Mouse (Mus musculus) ES-E14 (cell line): ENCODE measurements around the gene Arl6ip4. TPM values are rescaled to one million over a fixed set of nuclear protein-coding genes. Genes with fewer than 3 reads are reported as not detected.

Experiments
- DNase-seq: peaks from one replicate; pipeline ENCODE4 v3.0.0-alpha.2; 2013; ENCODE audit warnings: low read depth, low spot score
- H3K27ac ChIP-seq: 2 replicates; pipeline ENCODE4 v1.5.1; 2012; ENCODE audit warnings: low read depth, mild to moderate bottlenecking, low read length, moderate library complexity, mixed read lengths; ENCODE audit not compliant: poor library complexity, insufficient read depth, severe bottlenecking
- H3K36me3 ChIP-seq: 2 replicates; pipeline ENCODE4 v1.6.1; 2012; ENCODE audit warnings: mild to moderate bottlenecking, low read length, moderate library complexity, mixed read lengths; ENCODE audit not compliant: control insufficient read depth, poor library complexity, insufficient read depth, severe bottlenecking
- H3K4me1 ChIP-seq, 2 experiments: fragments of 150-350 bp in 1 of 2; sonication (generic) in 1 of 2; 2 replicates each; pipeline ENCODE4 v1.6.1; 2012; ENCODE audit warnings: low read length in 2 of 2, mild to moderate bottlenecking in 1 of 2, mixed read lengths in 1 of 2; ENCODE audit not compliant: control insufficient read depth in 2 of 2, insufficient read depth in 2 of 2, poor library complexity in 1 of 2
- H3K4me3 ChIP-seq, 2 experiments: fragments of 150-350 bp in 1 of 2; sonication (generic) in 1 of 2; 2 replicates each; pipeline ENCODE4 v1.5.1; 2012; ENCODE audit warnings: low read length in 2 of 2, low read depth in 1 of 2, mild to moderate bottlenecking in 1 of 2, mixed read lengths in 1 of 2; ENCODE audit not compliant: insufficient read depth in 1 of 2, poor library complexity in 1 of 2, severe bottlenecking in 1 of 2
- H3K9ac ChIP-seq: 2 replicates; pipeline ENCODE4 v1.6.1; 2012; ENCODE audit warnings: low read depth, mild to moderate bottlenecking, low read length, mixed read lengths; ENCODE audit not compliant: poor library complexity, insufficient read depth, severe bottlenecking
- H3K9me3 ChIP-seq: fragments of 150-350 bp; sonication (generic); 2 replicates; pipeline ENCODE4 v1.6.1; 2012; ENCODE audit warnings: low read depth, mild to moderate bottlenecking, low read length; ENCODE audit not compliant: control insufficient read depth, insufficient read depth
- CHD2 ChIP-seq: IDR thresholded peaks from 2 replicates; pipeline ENCODE4 v1.6.1; 2014; ENCODE audit warnings: mild to moderate bottlenecking, low read depth, low read length, inconsistent platforms
- HCFC1 ChIP-seq: IDR thresholded peaks from 2 replicates; pipeline ENCODE4 v1.6.1; 2012; ENCODE audit warnings: low read length, inconsistent platforms, borderline replicate concordance; ENCODE audit not compliant: insufficient read depth
- MAFK ChIP-seq: IDR thresholded peaks from 2 replicates; pipeline ENCODE4 v1.6.1; 2014; ENCODE audit warnings: mild to moderate bottlenecking, low read depth, low read length, inconsistent platforms; ENCODE audit not compliant: insufficient read depth
- ZC3H11A ChIP-seq: IDR thresholded peaks from 2 replicates; pipeline ENCODE4 v1.6.1; 2012; ENCODE audit warnings: low read depth, mild to moderate bottlenecking, inconsistent platforms, low read length, borderline replicate concordance
- ZNF384 ChIP-seq: IDR thresholded peaks from 2 replicates; pipeline ENCODE4 v1.6.1; 2012; ENCODE audit warnings: low read depth, low read length, inconsistent platforms
- in situ Hi-C, 2 experiments: fragments of 600-800 bp; cut with MboI; formaldehyde crosslinking; loops; one replicate each; pipeline ENCODE4 v1.15.1; 2025; ENCODE audit warnings: low sequenced_read_pairs in 2 of 2, inconsistent platforms in 1 of 2; ENCODE audit not compliant: unreplicated experiment in 2 of 2
- total RNA-seq: library from RNA; depleted of rRNA; stranded (reverse); fragments of 300-350 nt; gene quantifications from 2 replicates; pipeline ENCODE4 v1.2.3, GENCODE M21; 2012

Gene Arl6ip4
- total RNA-seq, 1 experiment: 37.9 TPM

GRCm38 (mm10) chr5:124102326-124102725 is 13.6 kb upstream of the Arl6ip4 start:
- no peaks in the 10 kb centered on the region for H3K4me1 ChIP-seq
- H3K4me3 ChIP-seq: no peak overlapping the region
- in situ Hi-C loops: no loop called here
- no peak overlapping the region for H3K9ac ChIP-seq
- H3K27ac ChIP-seq: no peak overlapping the region
- no peaks in the 10 kb centered on the region for H3K9me3 ChIP-seq
- H3K36me3 ChIP-seq: no peaks in the 10 kb centered on the region
- no peak for DNase-seq
- no peak for TF ChIP-seq ZC3H11A
- TF ChIP-seq HCFC1: no peak
- TF ChIP-seq CHD2: no peak
- no peak for TF ChIP-seq MAFK
- TF ChIP-seq ZNF384: no peak

GRCm38 (mm10) chr5:124103020-124103419 is 12.9 kb upstream of the Arl6ip4 start:
- TF ChIP-seq ZC3H11A (no peak), MAFK (no peak), CHD2 (no peak), HCFC1 (no peak), ZNF384 (no peak)
- no peak for DNase-seq
- Histone ChIP-seq H3K27ac (no peak overlapping the region), H3K36me3 (no peaks in the 10 kb centered on the region), H3K9me3 (no peaks in the 10 kb centered on the region), H3K4me1 (no peaks in the 10 kb centered on the region), H3K4me3 (no peak overlapping the region), H3K9ac (no peak overlapping the region)
- in situ Hi-C loops: no loop called here

DNA sequence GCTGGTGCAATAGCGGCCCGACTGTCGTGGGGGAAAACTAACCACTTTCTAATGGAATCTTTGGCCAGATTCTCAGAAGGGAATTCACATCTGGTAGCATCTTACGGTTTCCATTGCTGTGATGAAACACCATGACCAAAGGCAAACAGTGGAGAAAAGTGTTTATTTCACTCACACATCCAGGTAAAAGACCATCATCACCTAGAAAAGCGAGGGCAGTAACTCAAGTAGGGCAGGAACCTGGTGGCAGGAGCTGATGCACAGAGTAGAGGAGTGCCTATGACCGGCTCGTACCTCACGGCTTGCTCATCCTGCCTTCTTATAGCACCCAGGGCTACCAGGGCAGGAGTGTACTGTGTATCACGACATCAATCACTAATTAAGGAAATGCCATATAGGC is 12.3 kb upstream of the Arl6ip4 start:
- no peak for DNase-seq
- in situ Hi-C loops: no loop called here
- no peaks in the 10 kb centered on the region for H3K9me3 ChIP-seq
- H3K4me1 ChIP-seq: no peaks in the 10 kb centered on the region
- TF ChIP-seq ZC3H11A (no peak), HCFC1 (no peak), CHD2 (no peak), ZNF384 (no peak), MAFK (no peak)
- H3K27ac ChIP-seq: no peak overlapping the region
- no peak overlapping the region for H3K4me3 ChIP-seq
- H3K36me3 ChIP-seq: no peaks in the 10 kb centered on the region
- no peak overlapping the region for H3K9ac ChIP-seq

DNA sequence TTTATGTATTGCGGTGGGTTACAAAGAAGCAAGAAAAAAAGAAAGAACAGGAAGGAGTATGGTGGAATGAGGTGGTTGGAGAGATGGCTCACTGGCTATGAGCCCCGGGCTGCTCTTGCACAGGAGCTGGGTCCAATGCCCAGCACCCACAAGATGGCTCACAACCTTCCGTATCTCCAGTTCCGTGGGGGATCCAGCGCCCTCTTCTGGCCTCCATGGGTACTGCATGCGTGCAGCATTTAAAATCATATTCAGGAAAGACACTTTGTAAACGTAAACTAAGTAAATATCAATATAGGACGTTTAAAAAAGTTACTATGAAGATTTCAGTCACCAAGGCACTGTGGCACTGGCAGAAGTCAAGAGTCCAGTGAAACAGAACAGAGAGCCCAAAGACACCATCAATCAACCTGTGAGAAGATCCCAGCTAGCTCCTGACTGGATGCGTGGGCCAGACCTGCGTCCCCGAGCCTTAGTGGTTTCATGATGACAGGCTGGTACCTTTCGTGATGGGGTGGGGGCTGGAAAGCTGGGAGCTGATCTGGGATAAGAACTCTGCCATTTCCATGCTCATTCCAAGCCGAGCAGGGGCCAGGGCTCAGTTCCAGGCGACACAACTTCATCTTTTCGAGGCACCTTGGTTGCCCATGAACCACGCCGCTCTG is 4.7 kb upstream of the Arl6ip4 start:
- H3K27ac ChIP-seq: 0 out of 2 replicates have a peak overlapping the region, but pooled peaks have one; percentile 6
- H3K36me3 ChIP-seq: no peaks in the 10 kb centered on the region; the same call in 1 of the 2 replicates
- no peak for DNase-seq
- H3K4me3 ChIP-seq: peak overlapping the region; percentile 70 to 85
- no peaks in the 10 kb centered on the region for H3K4me1 ChIP-seq
- peak overlapping the region; percentile 16; the same call in 1 of the 2 replicates for H3K9ac ChIP-seq
- in situ Hi-C loops: no loop called here
- no peak for TF ChIP-seq MAFK
- TF ChIP-seq HCFC1: no peak
- H3K9me3 ChIP-seq: no peaks in the 10 kb centered on the region; the same call in 1 of the 2 replicates
